ENCODE assay signal across 12 mouse cellular contexts in the genomic region with DNA sequence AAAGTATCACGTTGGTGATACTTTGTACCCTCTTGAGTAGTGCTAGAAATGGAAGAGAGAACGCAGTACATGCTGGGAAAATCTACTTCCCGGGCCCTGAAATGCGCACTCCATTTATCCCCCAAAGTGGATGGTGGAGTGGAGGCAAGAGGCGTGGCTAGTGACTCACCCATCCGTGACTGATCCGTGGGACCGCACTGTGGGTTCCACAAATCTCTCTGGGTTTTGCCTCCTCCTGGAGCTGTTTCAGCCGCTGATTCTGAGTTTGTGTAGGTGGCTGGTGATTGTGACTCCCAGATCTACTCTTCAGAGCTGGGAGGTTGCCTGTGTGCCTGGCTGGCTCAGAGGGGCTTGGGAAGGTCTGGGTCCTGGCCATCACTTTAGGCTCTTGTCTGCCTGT. TPM values are rescaled to one million over a fixed set of nuclear protein-coding genes. Genes with fewer than 3 reads are reported as not detected.
DNase-seq lines count a peak whose midpoint lies in the region; ATAC-seq lines count a peak whose summit lies in the region.
"Had no signal": no experiment of that assay in that cellular context is flagged by ENCODE, and none has a peak within 500 bp of the region (broad histone marks: within the 10 kb centered on the region; RNA-seq: fewer than 3 reads in every experiment).

No protein-coding gene starts in this region.

- 79% methylated on average over 9 of the region's 9 CpGs for WGBS in forebrain, embryonic 13.5 days

- H3K4me1 ChIP-seq in forebrain, embryonic 13.5 days: peaks cover 56% of the 10 kb centered on the region

- DNase-seq in right cerebral cortex, adult 2 months (ENCODE audit: low spot score in 2 of 2): peak; percentile 76 to 77
- DNase-seq in right cerebral cortex, postnatal 4 days: no peak
- peak; percentile 14 for DNase-seq in fibroblast of lung, adult 2 months (ENCODE audit: low read depth)
- DNase-seq in left cerebral cortex, postnatal 25 days (ENCODE audit: low spot score in 2 of 2): peak; percentile 52 to 93
- DNase-seq in thymus, adult 18-20 months: no peak
- no peak for DNase-seq in kidney, postnatal 10 days
- DNase-seq: adrenal gland, postnatal 25 days; kidney, adult 11 months had no signal

- no peak overlapping the region for H3K9ac ChIP-seq in forebrain, embryonic 13.5 days
- H3K9ac ChIP-seq: liver, embryonic 14.5 days had no signal

- H3K4me3 ChIP-seq in forebrain, embryonic 13.5 days: no peak overlapping the region
- H3K4me3 ChIP-seq: erythroblast, embryonic 14.5 days; heart, embryonic 10.5 days had no signal

- H3K36me3 ChIP-seq in forebrain, embryonic 13.5 days (ENCODE audit: poor library complexity, severe bottlenecking): peaks cover 18% of the 10 kb centered on the region

- no peaks in the 10 kb centered on the region for H3K27me3 ChIP-seq in forebrain, embryonic 13.5 days

- H3K4me2 ChIP-seq in forebrain, embryonic 13.5 days: no peak overlapping the region

- H3K27ac ChIP-seq in forebrain, embryonic 13.5 days: no peak overlapping the region
- H3K27ac ChIP-seq: heart, embryonic 10.5 days; liver, embryonic 14.5 days had no signal

- H3K9me3 ChIP-seq in forebrain, embryonic 13.5 days (replicated peaks): 0 out of 2 replicates have a peak, but pooled peaks cover 6% of the 10 kb centered on the region
- H3K9me3 ChIP-seq: heart, embryonic 10.5 days had no signal

- intact Hi-C loops in left cerebral cortex, postnatal 25 days (cut with DNase I): no loop called here

- no peak for ATAC-seq in forebrain, embryonic 13.5 days

RNA-seq across cellular contexts. Expression of a gene that starts 32.2 kb away (rescaled TPM):
- total RNA-seq in left cerebral cortex, postnatal 25 days (2021): 100 to 1,000 TPM; 325 to 362 TPM
- polyA plus RNA-seq in forebrain, embryonic 13.5 days (2015; fragmentation: Nextera tagmentation; extraction: Ambion mirVana): 39.0 and 45.4 TPM in 2 replicates

Comparison
In these comparisons a context has a peak if more than half of its experiments do, and no peak if none do; other contexts are left out.
1. DNase-seq: peak in right cerebral cortex, adult 2 months (2 of 2), fibroblast of lung, adult 2 months (single experiment) and left cerebral cortex, postnatal 25 days (2 of 2); none in right cerebral cortex, postnatal 4 days (single experiment), thymus, adult 18-20 months (0 of 2) and kidney, postnatal 10 days (single experiment).